Mouse (Mus musculus) left cerebral cortex, postnatal 36 days (tissue): ENCODE results near the gene Asprv1. TPM values are rescaled to one million over a fixed set of nuclear protein-coding genes. Genes with fewer than 3 reads are reported as not detected.

Experiments used
- DNase-seq, 2 experiments: peaks; one replicate each; pipeline ENCODE4 v3.0.0; 2021 to 2022; ENCODE audit warnings: low spot score in 2 of 2, mixed read lengths in 1 of 2
- intact Hi-C: fragments of 180-260 bp; cut with DNase I; formaldehyde crosslinking; loops from one replicate; pipeline ENCODE4 v1.15.1; 2025
- total RNA-seq, 2 experiments: library from RNA; stranded (reverse); gene quantifications; 2 replicates each; pipeline ENCODE4 v1.2.3; 2021

Asprv1 gene
- total RNA-seq, 2 experiments from 2014 or later, result 0.86 to 2.4 TPM

GRCm38 (mm10) chr6:86658501-86658900 is 30.5 kb downstream of the Asprv1 start:
- intact Hi-C loops, result no loop called here
- DNase-seq, result no peak

GRCm38 (mm10) chr6:86660161-86660877 is 32.4 kb downstream of the Asprv1 start:
- intact Hi-C loops, result loop anchor here (5.0 kb wide), 1 partner anchor 63 kb away; no protein-coding TSS in a partner anchor
- DNase-seq, result no peak

GRCm38 (mm10) chr6:86665076-86665475 is 37.1 kb downstream of the Asprv1 start:
- no peak for DNase-seq
- intact Hi-C loops, result loop anchor here (5.0 kb wide), 2 partner anchors 138 to 193 kb away; partner anchors contain the start of gene Pcbp1

GRCm38 (mm10) chr6:86665560-86666307 is 37.8 kb downstream of the Asprv1 start:
- intact Hi-C loops, result loop anchor here (5.0 kb wide), 2 partner anchors 138 to 193 kb away; partner anchors contain the start of gene Pcbp1

GRCm38 (mm10) chr6:86667061-86667460 is 39.1 kb downstream of the Asprv1 start:
- intact Hi-C loops, result loop anchor here (5.0 kb wide), 2 partner anchors 140 to 195 kb away; partner anchors contain the start of gene Pcbp1
- DNase-seq, result no peak

More at GRCm38 (mm10) chr6:86665560-86666307, 37.8 kb downstream of the Asprv1 start:
- no peak for DNase-seq

- DNase-seq, result no peak
- intact Hi-C loops, result loop anchor here (5.0 kb wide), 2 partner anchors 141 to 196 kb away; partner anchors contain the start of gene Pcbp1
These were observed 40.7 kb downstream of the Asprv1 start, which contains the start of gene Mxd1 for GRCm38 (mm10) chr6:86668580-86669239. Mxd1 (minus strand) TSS chr6:86669161.

GRCm38 (mm10) chr6:86669240-86669727 is 41.3 kb downstream of the Asprv1 start:
- peak; percentile 100 for DNase-seq
- intact Hi-C loops, result loop anchor here (5.0 kb wide), 2 partner anchors 142 to 197 kb away; partner anchors contain the start of gene Pcbp1

GRCm38 (mm10) chr6:86670873-86671272 is 42.9 kb downstream of the Asprv1 start:
- intact Hi-C loops, result loop anchor here (2.0 to 10.0 kb wide), 3 partner anchors 126 to 236 kb away; partner anchors contain the start of gene C87436
- DNase-seq, result peak in 1 of 2 experiments; percentile 42

- DNase-seq, result no peak
- intact Hi-C loops, result loop anchor here (10.0 kb wide), 1 partner anchor 244 kb away; the partner anchor contains the start of gene C87436
These were observed 50.4 kb downstream of the Asprv1 start for GRCm38 (mm10) chr6:86678341-86678740.

Other genes starting within 250 kb of the Asprv1 start
- 100 to 1,000 TPM; 106 to 124 TPM for gene Pcyox1, start 231.0 kb upstream of the Asprv1 start, total RNA-seq
- gene Tia1, start 223.9 kb upstream of the Asprv1 start, total RNA-seq, result 100 to 1,000 TPM in 1 of 2 experiments, 10 to 100 TPM in 1; 76.1 to 145 TPM
- not detected for gene Gm44790, start 201.5 kb upstream of the Asprv1 start, total RNA-seq
- 10 to 100 TPM; 21.5 to 22.0 TPM for gene C87436, start 189.8 kb upstream of the Asprv1 start, total RNA-seq
- 100 to 1,000 TPM; 179 to 192 TPM for gene Pcbp1, start 101.8 kb upstream of the Asprv1 start, total RNA-seq
- 10 to 100 TPM; 24.5 to 25.9 TPM for gene Mxd1, start 41.0 kb downstream of the Asprv1 start, total RNA-seq
- 10 to 100 TPM; 52.6 to 58.8 TPM for gene Snrnp27, start 56.4 kb downstream of the Asprv1 start, total RNA-seq
- gene Gmcl1, start 105.2 kb downstream of the Asprv1 start, total RNA-seq, result 10 to 100 TPM; 31.5 to 34.8 TPM
- gene Anxa4, start 165.4 kb downstream of the Asprv1 start, total RNA-seq, result 1 to 10 TPM; 4.6 to 6.3 TPM
- 100 to 1,000 TPM; 399 to 437 TPM for gene Aak1, start 221.4 kb downstream of the Asprv1 start, total RNA-seq